Mouse (Mus musculus) myocyte (in vitro differentiated cells): ENCODE data around the gene Hnrnph1.

Experiments
- CEBPB ChIP-seq: IDR thresholded peaks from 2 replicates; pipeline ENCODE4 v1.6.1; 2011; ENCODE audit warnings: mild to moderate bottlenecking, moderate library complexity; ENCODE audit not compliant: poor library complexity, insufficient read depth, severe bottlenecking
- E2F4 ChIP-seq: IDR thresholded peaks from one replicate; pipeline ENCODE4 v1.6.1; 2011; ENCODE audit warnings: mild to moderate bottlenecking, control low read depth, moderate library complexity; ENCODE audit not compliant: insufficient read depth
- MAX ChIP-seq: IDR thresholded peaks from one replicate; pipeline ENCODE4 v1.6.1; 2011; ENCODE audit warnings: low read depth, mild to moderate bottlenecking, control low read depth
- MYOD1 ChIP-seq, 3 experiments: IDR thresholded peaks; one replicate each; pipeline ENCODE4 v1.6.1; 2011; ENCODE audit warnings: control low read depth in 2 of 3, low read depth in 2 of 3, mild to moderate bottlenecking in 2 of 3, moderate library complexity in 1 of 3; ENCODE audit not compliant: insufficient read length in 2 of 3, control insufficient read depth in 1 of 3
- MYOG ChIP-seq, 3 experiments: IDR thresholded peaks; one replicate each; pipeline ENCODE4 v1.6.1; 2011; ENCODE audit warnings: control low read depth in 2 of 3, low read depth in 2 of 3, mild to moderate bottlenecking in 2 of 3; ENCODE audit not compliant: insufficient read length in 2 of 3, control insufficient read depth in 1 of 3, insufficient read depth in 1 of 3
- POLR2A ChIP-seq: IDR thresholded peaks from one replicate; pipeline ENCODE4 v1.6.1; 2011; ENCODE audit warnings: low read depth, mild to moderate bottlenecking, control low read depth, moderate library complexity; ENCODE audit not compliant: insufficient read length
- REST ChIP-seq: IDR thresholded peaks from one replicate; pipeline ENCODE4 v1.6.1; 2011; ENCODE audit warnings: mild to moderate bottlenecking, control low read depth, moderate library complexity; ENCODE audit not compliant: insufficient read depth, insufficient read length
- SRF ChIP-seq: IDR thresholded peaks from one replicate; pipeline ENCODE4 v1.6.1; 2011; ENCODE audit warnings: low read depth; ENCODE audit not compliant: control insufficient read depth, insufficient read length
- TCF3 ChIP-seq: IDR thresholded peaks from one replicate; pipeline ENCODE4 v1.6.1; 2011; ENCODE audit warnings: low read depth, control low read depth; ENCODE audit not compliant: insufficient read length

- TF ChIP-seq POLR2A: no peak
- no peak for TF ChIP-seq MAX
- TF ChIP-seq MYOD1 (IDR thresholded peaks at IDR 0.05; ENCODE audit: control insufficient read depth in 1 of 3, insufficient read length in 2 of 3, low read depth in 2 of 3): no peak
- no peak for TF ChIP-seq MYOG (IDR thresholded peaks at IDR 0.05; ENCODE audit: control insufficient read depth in 1 of 3, insufficient read depth in 1 of 3, insufficient read length in 2 of 3, low read depth in 2 of 3)
- no peak for TF ChIP-seq SRF
- TF ChIP-seq CEBPB: no peak
- no peak for TF ChIP-seq E2F4
- TF ChIP-seq TCF3: no peak
- TF ChIP-seq REST: no peak
These were observed 17.9 kb downstream of the Hnrnph1 start for GRCm38 (mm10) chr11:50394731-50395130.
